Mouse (Mus musculus): Measurements from ENCODE around the gene Kifc5b. TPM values are rescaled to one million over a fixed set of nuclear protein-coding genes. Genes with fewer than 3 reads are reported as not detected.

Gene Kifc5b
- polyA plus RNA-seq, 1 experiment from 2014 or later, result 2.6 TPM

DNA sequence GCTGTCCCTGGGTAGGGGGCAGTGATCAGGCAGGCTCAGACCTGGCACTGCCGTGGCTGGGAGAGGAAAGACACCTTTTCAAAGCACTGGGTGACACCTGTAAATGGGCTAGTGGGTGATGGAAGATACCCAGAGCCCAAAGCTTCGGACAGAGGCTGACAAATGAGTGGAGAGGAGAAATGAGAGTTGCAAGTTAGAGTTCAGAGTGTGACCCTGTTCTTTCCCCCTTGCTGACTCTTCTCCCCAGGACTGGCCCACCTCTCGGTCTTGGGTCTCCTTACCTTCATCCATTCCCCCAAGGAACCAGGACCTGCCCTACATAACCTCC, 23.0 kb downstream of the Kifc5b start:
- Histone ChIP-seq H3K9ac (ENCODE audit: low read depth, low read length) (peak overlapping the region; percentile 76), H3K27me3 (replicated peaks; ENCODE audit: control insufficient read depth, insufficient read depth, low read length) (no peaks in the 10 kb centered on the region), H3K27ac (ENCODE audit: low read depth, low read length) (peak overlapping the region; percentile 97), H3K4me2 (ENCODE audit: low read length) (peak overlapping the region; percentile 77), H3K4me1 (ENCODE audit: control insufficient read depth, insufficient read depth, low read depth, low read length) (peaks cover 31% of the 10 kb centered on the region), H3K4me3 (ENCODE audit: low read length) (peak overlapping the region; percentile 63), H3K36me3 (ENCODE audit: control insufficient read depth, insufficient read depth, low read length) (peaks cover 9% of the 10 kb centered on the region), H3K9me3 (ENCODE audit: control insufficient read depth, low read length) (no peaks in the 10 kb centered on the region)
- WGBS, result 0% methylated on average over 3 of the region's 3 CpGs
- ATAC-seq, result no peak

DNA sequence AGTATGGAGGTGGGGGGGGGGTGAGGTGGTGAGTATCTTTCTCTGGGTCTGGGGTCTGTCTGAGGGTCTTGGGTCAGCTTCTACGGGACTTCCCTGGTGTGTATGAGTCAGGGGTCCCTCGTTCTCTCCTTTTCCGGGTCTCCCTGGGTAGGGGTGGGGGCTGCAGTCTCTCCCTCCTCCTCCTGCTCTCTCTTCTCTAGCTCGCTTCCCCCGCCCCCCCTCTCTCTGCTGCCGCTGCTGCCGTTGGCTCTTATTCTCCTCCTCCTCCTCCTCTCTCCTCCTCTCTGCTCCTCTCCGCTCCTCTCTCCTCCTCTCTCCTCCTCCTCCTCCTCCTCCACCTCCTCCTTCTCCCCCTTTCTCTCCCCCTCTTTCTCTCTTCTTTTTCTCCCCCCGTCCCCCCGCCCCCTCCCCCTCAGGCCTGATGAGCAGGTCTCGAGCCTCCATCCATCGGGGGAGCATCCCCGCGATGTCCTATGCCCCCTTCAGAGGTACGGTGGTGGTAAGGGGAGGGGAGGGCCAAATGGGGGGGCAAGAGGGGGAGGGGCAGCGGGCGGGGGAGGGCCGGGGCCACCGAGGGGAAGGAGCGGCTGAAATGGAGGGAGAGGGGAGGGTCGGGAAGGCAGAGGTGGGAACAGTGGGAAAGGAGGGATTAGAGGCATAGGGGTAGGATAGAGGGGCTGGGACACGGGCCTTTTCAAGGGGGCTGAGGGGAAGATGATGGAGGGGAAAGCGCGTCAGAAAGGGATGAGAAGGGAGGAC, 24.3 kb downstream of the Kifc5b start, which contains the start of gene Syngap1:
Syngap1 (plus strand) TSS at position 223 of the 759 bp plus-strand sequence.
- Histone ChIP-seq H3K36me3 (ENCODE audit: control insufficient read depth, insufficient read depth, low read length) (no peaks in the 10 kb centered on the region), H3K4me3 (ENCODE audit: low read length) (peak within 1 kb of the TSS; percentile 63), H3K4me2 (ENCODE audit: low read length) (peak within 1 kb of the TSS; percentile 77), H3K4me1 (ENCODE audit: control insufficient read depth, insufficient read depth, low read depth, low read length) (peaks cover 41% of the 10 kb centered on the region), H3K9ac (ENCODE audit: low read depth, low read length) (peak within 1 kb of the TSS; percentile 80), H3K27ac (ENCODE audit: low read depth, low read length) (peak within 1 kb of the TSS; percentile 97), H3K27me3 (replicated peaks; ENCODE audit: control insufficient read depth, insufficient read depth, low read length) (no peaks in the 10 kb centered on the region), H3K9me3 (ENCODE audit: control insufficient read depth, low read length) (no peaks in the 10 kb centered on the region)
- ATAC-seq, result peak; percentile 13; the same call in 1 of the 2 replicates
- WGBS, result 2% methylated on average over 23 of the region's 24 CpGs

DNA sequence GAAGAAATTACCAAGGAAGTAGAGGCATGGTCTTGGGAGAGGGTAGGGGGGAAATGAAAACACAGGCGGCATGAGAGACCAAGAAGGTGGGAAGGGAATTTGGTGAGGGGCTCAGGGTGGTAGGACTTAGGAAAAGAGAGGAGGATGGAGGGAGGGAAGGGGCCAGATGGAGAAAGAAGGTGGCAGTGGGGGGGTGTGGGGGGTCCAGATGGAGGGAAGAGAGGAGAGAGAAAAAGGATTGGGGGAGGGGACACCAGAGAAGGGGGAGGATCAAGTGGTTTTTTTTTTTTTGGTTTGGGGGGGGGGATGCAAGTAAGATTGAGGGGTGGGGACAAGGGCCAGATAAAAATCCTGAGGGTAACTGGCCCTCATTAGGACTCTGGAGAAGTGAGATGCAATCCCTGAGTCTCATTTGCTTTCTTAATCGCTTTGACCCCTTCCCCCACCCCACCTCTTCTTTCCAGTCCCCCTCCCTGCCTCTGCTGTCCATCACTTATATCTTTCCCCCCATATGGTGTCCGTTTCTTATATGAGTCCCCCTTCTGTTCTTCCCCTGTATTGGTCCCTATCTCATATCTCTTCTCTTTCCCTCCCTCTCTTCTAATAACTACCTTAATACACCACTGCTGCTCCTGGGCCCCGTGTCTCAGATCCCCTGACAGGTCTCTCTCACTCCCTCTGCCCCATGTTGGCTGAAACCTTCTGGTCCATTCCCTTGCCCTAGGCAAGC, 25.1 kb downstream of the Kifc5b start:
- WGBS, result 14% methylated on average over 4 of the region's 4 CpGs
- Histone ChIP-seq H3K4me3 (ENCODE audit: low read length) (peak overlapping the region; percentile 55), H3K9me3 (ENCODE audit: control insufficient read depth, low read length) (no peaks in the 10 kb centered on the region), H3K27ac (ENCODE audit: low read depth, low read length) (peak overlapping the region; percentile 97), H3K4me2 (ENCODE audit: low read length) (peak overlapping the region; percentile 77), H3K4me1 (ENCODE audit: control insufficient read depth, insufficient read depth, low read depth, low read length) (peaks cover 49% of the 10 kb centered on the region), H3K27me3 (replicated peaks; ENCODE audit: control insufficient read depth, insufficient read depth, low read length) (no peaks in the 10 kb centered on the region), H3K36me3 (ENCODE audit: control insufficient read depth, insufficient read depth, low read length) (no peaks in the 10 kb centered on the region), H3K9ac (ENCODE audit: low read depth, low read length) (peak overlapping the region; percentile 80)
- ATAC-seq, result no peak

DNA sequence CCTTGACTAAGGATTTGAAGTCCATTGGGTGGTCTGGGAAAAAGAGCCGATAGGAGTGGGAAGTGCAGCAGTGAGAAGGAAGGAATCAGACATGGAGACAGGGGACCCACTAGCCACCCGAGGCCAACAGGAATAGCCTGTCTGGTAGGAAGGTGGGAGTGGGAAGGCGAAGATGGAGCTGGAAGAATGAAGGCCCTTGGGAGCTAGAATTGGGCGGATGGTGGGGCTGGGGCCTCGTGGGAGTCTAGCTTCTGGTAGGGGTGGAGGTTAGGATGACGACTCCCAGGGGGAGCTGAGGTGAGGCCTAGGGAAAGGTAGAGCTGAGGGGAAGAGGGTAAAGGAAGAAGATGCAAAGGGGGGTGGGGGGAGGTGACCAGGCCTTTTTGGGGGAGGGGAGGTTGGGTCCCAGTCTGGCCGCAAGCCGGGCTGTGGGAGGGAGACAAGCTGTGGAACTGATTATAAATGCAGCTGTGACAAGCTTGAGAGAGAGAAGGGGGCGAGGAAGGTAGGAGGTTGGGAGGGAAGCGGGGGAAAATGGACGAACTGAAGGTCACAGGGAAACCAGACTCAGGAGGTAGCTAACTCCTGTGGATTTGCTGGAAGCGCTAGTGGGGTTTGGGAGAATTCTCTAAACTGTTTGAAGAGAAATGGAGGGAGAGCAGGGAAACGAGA, 29.1 kb downstream of the Kifc5b start:
- H3K9me3 ChIP-seq (ENCODE audit: control insufficient read depth, low read length), result no peaks in the 10 kb centered on the region
- no peaks in the 10 kb centered on the region for H3K27me3 ChIP-seq (replicated peaks; ENCODE audit: control insufficient read depth, insufficient read depth, low read length)
- H3K36me3 ChIP-seq (ENCODE audit: control insufficient read depth, insufficient read depth, low read length), result no peaks in the 10 kb centered on the region
- H3K4me3 ChIP-seq (ENCODE audit: low read length), result peak overlapping the region; percentile 40
- 20% methylated on average over 13 of the region's 13 CpGs for WGBS
- peak overlapping the region; percentile 78 for H3K27ac ChIP-seq (ENCODE audit: low read depth, low read length)
- H3K4me2 ChIP-seq (ENCODE audit: low read length), result peak overlapping the region; percentile 70
- H3K4me1 ChIP-seq (ENCODE audit: control insufficient read depth, insufficient read depth, low read depth, low read length), result peaks cover 52% of the 10 kb centered on the region
- H3K9ac ChIP-seq (ENCODE audit: low read depth, low read length), result peak overlapping the region; percentile 59
- no peak for ATAC-seq

DNA sequence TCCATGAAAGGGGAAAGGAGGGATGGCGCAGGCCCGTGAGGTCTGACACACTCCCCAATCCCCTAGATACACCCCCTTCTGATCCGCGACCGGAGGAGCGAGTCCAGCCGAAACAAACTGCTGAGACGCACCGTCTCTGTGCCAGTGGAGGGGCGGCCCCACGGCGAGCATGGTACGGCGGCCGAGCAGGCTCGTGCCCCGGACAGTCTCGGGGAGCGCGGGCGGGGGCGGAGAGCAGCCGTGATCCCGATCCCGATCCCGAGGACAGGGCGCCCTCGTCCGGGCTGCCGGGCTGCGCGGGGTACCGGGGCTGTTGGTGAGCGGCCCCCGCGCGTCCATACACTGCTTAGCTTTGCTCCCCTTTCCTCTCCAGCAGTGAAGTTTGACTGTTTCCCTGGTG, 29.7 kb downstream of the Kifc5b start:
- H3K27ac ChIP-seq (ENCODE audit: low read depth, low read length), result peak overlapping the region; percentile 78
- peak overlapping the region; percentile 59 for H3K9ac ChIP-seq (ENCODE audit: low read depth, low read length)
- H3K4me2 ChIP-seq (ENCODE audit: low read length), result peak overlapping the region; percentile 70
- no peaks in the 10 kb centered on the region for H3K27me3 ChIP-seq (replicated peaks; ENCODE audit: control insufficient read depth, insufficient read depth, low read length)
- no peaks in the 10 kb centered on the region for H3K9me3 ChIP-seq (ENCODE audit: control insufficient read depth, low read length)
- ATAC-seq, result peak; percentile 25; the same call in 1 of the 2 replicates
- under 1% methylated on average over 36 of the region's 37 CpGs for WGBS
- no peaks in the 10 kb centered on the region for H3K36me3 ChIP-seq (ENCODE audit: control insufficient read depth, insufficient read depth, low read length)
- H3K4me1 ChIP-seq (ENCODE audit: control insufficient read depth, insufficient read depth, low read depth, low read length), result peaks cover 56% of the 10 kb centered on the region
- H3K4me3 ChIP-seq (ENCODE audit: low read length), result peak overlapping the region; percentile 40

DNA sequence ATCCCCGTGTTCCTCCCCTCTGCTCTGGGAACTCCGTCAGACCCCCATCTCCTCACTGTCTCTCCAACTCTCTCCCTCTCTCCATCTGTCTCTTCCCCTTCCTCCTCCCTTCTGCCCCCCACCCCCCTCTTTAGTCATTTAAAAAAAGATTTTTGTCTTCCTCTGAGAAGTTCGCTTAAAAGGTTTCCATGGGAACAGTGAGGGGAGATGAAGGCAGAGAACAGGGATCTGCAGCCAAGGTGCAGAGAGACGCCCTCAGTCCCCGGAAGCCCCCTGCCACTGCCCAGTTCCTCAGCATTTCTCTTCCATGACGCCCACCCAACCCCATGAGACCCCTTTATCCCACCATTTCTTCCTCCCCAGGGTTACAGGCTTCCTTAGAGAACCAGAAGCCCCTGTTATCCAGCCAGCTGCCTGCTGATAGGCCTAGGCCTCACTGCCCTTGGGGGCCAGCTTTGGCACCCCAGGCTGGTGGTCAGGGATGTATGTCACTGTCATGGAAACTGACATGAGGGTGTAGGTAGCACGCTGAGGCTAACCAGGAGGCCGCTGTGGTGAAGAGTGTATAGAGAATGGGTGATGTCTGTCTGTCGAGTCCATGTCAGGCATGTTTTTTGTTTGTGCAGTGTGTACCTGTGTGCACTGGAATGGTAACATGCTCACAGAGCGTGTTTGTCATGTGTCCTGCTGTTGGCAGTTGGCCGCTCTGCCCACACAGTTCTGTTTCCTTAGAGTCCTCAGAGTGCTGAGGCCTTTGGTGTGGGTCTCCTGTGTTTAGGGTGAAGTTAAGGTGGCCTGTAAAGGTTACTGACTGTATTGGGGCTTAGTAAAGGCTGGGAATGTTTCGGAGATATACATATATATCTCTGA, 30.6 kb downstream of the Kifc5b start:
- ATAC-seq, result no peak
- Histone ChIP-seq H3K9ac (ENCODE audit: low read depth, low read length) (peak overlapping the region; percentile 59), H3K27ac (ENCODE audit: low read depth, low read length) (peak overlapping the region; percentile 78), H3K27me3 (replicated peaks; ENCODE audit: control insufficient read depth, insufficient read depth, low read length) (no peaks in the 10 kb centered on the region), H3K4me1 (ENCODE audit: control insufficient read depth, insufficient read depth, low read depth, low read length) (peaks cover 60% of the 10 kb centered on the region), H3K36me3 (ENCODE audit: control insufficient read depth, insufficient read depth, low read length) (no peaks in the 10 kb centered on the region), H3K9me3 (ENCODE audit: control insufficient read depth, low read length) (no peaks in the 10 kb centered on the region), H3K4me2 (ENCODE audit: low read length) (peak overlapping the region; percentile 70), H3K4me3 (ENCODE audit: low read length) (peak overlapping the region; percentile 10)
- WGBS, result 19% methylated on average over 12 of the region's 12 CpGs

DNA sequence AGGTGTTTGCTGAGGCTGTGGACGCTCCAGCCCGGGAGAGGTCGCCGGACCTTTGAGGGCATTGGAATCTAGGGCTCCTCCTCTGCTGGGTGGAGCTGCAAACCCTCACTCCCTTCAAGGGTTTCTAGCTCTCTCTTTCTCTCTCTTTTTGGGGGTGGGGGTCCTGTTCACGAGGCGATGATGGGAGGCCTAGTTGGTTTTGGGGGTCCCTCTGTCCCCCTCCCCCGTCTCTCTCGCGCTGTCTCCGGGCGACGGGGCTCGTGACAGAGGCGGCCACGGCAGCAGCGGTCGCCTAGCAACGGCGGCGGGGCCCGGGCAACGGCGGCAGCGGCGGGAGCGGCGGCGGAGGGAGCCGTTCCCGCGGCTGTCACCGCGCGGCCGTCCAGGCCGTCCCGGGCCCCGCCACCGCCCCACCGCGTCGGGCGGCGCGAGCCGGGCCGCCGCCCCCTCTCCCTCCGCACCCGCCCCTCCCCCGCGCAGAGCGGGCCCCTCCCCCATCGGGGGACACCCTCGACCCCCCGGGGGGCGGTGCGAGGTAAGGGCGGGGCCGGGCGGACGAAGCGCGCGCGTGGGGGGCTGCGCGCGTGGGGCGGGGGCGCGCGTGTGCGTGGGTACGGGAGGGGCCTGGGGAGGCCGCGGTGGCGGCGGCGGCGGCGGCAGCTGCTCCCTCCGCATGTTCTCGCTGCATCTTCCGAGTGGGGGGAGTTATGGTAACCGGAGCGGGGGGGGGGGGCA, 31.6 kb downstream of the Kifc5b start:
- Histone ChIP-seq H3K27ac (ENCODE audit: low read depth, low read length) (peak overlapping the region; percentile 91), H3K4me1 (ENCODE audit: control insufficient read depth, insufficient read depth, low read depth, low read length) (peaks cover 67% of the 10 kb centered on the region), H3K36me3 (ENCODE audit: control insufficient read depth, insufficient read depth, low read length) (no peaks in the 10 kb centered on the region), H3K9me3 (ENCODE audit: control insufficient read depth, low read length) (no peaks in the 10 kb centered on the region), H3K4me3 (ENCODE audit: low read length) (peak overlapping the region; percentile 71), H3K27me3 (replicated peaks; ENCODE audit: control insufficient read depth, insufficient read depth, low read length) (no peaks in the 10 kb centered on the region), H3K9ac (ENCODE audit: low read depth, low read length) (peak overlapping the region; percentile 92), H3K4me2 (ENCODE audit: low read length) (peak overlapping the region; percentile 85)
- 0% methylated on average over 56 of the region's 87 CpGs for WGBS
- no peak for ATAC-seq

DNA sequence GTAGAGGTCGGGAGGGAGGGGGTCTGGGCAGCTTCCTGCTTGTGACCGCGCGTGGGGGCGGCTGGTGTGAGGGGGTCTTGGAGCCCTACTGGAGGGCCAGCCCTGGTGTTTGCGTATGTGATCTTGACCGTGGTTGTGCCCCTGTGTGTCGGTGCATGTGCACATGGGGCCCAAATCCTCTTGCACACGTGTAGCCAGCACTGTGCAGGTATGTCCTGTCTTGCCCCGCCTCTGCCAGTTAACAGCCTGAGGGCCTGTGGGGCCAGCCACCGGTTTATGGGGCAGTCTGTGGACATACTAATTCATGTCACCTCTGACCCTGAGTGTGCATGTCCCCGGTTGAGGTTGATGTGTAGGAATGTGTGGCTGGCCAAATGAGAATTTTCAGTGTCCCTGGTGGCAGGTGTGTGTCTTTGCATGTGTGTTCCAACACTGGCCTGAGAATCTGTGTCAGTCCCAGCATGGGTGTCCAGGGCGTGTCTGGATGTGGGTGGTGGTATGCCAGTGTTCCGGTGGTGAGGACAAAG, 32.2 kb downstream of the Kifc5b start:
- H3K9me3 ChIP-seq (ENCODE audit: control insufficient read depth, low read length), result no peaks in the 10 kb centered on the region
- H3K4me1 ChIP-seq (ENCODE audit: control insufficient read depth, insufficient read depth, low read depth, low read length), result peaks cover 72% of the 10 kb centered on the region
- ATAC-seq, result peak; percentile 21; the same call in 1 of the 2 replicates
- no peaks in the 10 kb centered on the region for H3K27me3 ChIP-seq (replicated peaks; ENCODE audit: control insufficient read depth, insufficient read depth, low read length)
- WGBS, result 3% methylated on average over 13 of the region's 14 CpGs
- peak overlapping the region; percentile 71 for H3K4me3 ChIP-seq (ENCODE audit: low read length)
- H3K36me3 ChIP-seq (ENCODE audit: control insufficient read depth, insufficient read depth, low read length), result no peaks in the 10 kb centered on the region
- peak overlapping the region; percentile 91 for H3K27ac ChIP-seq (ENCODE audit: low read depth, low read length)
- peak overlapping the region; percentile 85 for H3K4me2 ChIP-seq (ENCODE audit: low read length)
- peak overlapping the region; percentile 92 for H3K9ac ChIP-seq (ENCODE audit: low read depth, low read length)

All from hindbrain, embryonic 16.5 days (tissue).